Mouse (Mus musculus) T-helper 17 cell (primary cell): Measurements from ENCODE around the gene Lce6a.

ENCODE experiments used
- in situ Hi-C, 2 experiments: fragments of 300-600 bp; cut with MboI, MseI; formaldehyde crosslinking; loops; 1 replicate in 1 of 2; 2 replicates in 1 of 2; pipeline ENCODE4 v1.15.1; 2025; ENCODE audit warnings: high pct_unique_total_duplicates in 2 of 2

Lce6a gene

GRCm38 (mm10) chr3:92572514-92573155 is 48.8 kb downstream of the Lce6a start:
- in situ Hi-C loops = no loop called here
